In genomic region chr12:79902761-79903160, GRCm38 (mm10) we compare ENCODE assay signal across 9 mouse cellular contexts.
DNase-seq lines count a peak whose midpoint lies in the region; ATAC-seq and TF ChIP-seq lines count a peak whose summit lies in the region.
"Had no signal": no experiment of that assay in that cellular context is flagged by ENCODE, and none has a peak within 500 bp of the region (broad histone marks: within the 10 kb centered on the region; RNA-seq: fewer than 3 reads in every experiment).

No protein-coding gene starts in this region.

- H3K27me3 ChIP-seq in heart, embryonic 11.5 days (ENCODE audit: control insufficient read depth, insufficient read depth, low read length), result no peaks in the 10 kb centered on the region
- H3K27me3 ChIP-seq in lung, embryonic 16.5 days (ENCODE audit: control insufficient read depth, insufficient read depth, low read depth, low read length), result no peaks in the 10 kb centered on the region
- no peaks in the 10 kb centered on the region for H3K27me3 ChIP-seq in hindbrain, postnatal 0 days (ENCODE audit: insufficient read depth, low read length)
- H3K27me3 ChIP-seq in neural tube, embryonic 15.5 days (replicated peaks), result no peaks in the 10 kb centered on the region
- no peaks in the 10 kb centered on the region for H3K27me3 ChIP-seq in thymus, adult 2 months (ENCODE audit: control insufficient read depth, insufficient read depth, low read length)

- peaks cover 61% of the 10 kb centered on the region for H3K4me1 ChIP-seq in heart, embryonic 11.5 days (ENCODE audit: control insufficient read depth, insufficient read depth, low read length)
- peaks cover 57% of the 10 kb centered on the region for H3K4me1 ChIP-seq in lung, embryonic 16.5 days (replicated peaks; ENCODE audit: control insufficient read depth, insufficient read depth, low read length)
- H3K4me1 ChIP-seq in hindbrain, postnatal 0 days (ENCODE audit: insufficient read depth, low read length), result no peaks in the 10 kb centered on the region; the same call in 1 of the 2 replicates
- peaks cover 26% of the 10 kb centered on the region for H3K4me1 ChIP-seq in neural tube, embryonic 15.5 days
- H3K4me1 ChIP-seq in thymus, adult 2 months (replicated peaks; ENCODE audit: control insufficient read depth, insufficient read depth, low read length), result peaks cover 9% of the 10 kb centered on the region

- 70% methylated on average over 7 of the region's 7 CpGs for WGBS in heart, embryonic 11.5 days (ENCODE audit: insufficient replicate concordance)
- 52% methylated on average over 7 of the region's 7 CpGs for WGBS in lung, embryonic 16.5 days
- WGBS in hindbrain, postnatal 0 days, result 76% methylated on average over 7 of the region's 7 CpGs
- 68% methylated on average over 7 of the region's 7 CpGs for WGBS in neural tube, embryonic 15.5 days
- 69% methylated on average over 7 of the region's 7 CpGs for WGBS in thymus, adult 2 months

- no peak for DNase-seq in heart, adult 18-20 months
- DNase-seq in lung, postnatal 36 days, result no peak
- no peak for DNase-seq in hindbrain, postnatal 0 days (ENCODE audit: low spot score)
- DNase-seq in adrenal gland, postnatal 14 days, result no peak
- DNase-seq in thymus, adult 2 months, result no peak
- DNase-seq: thymus, postnatal 36 days had no signal

- H3K4me3 ChIP-seq in heart, embryonic 11.5 days (ENCODE audit: low read depth, low read length), result no peak overlapping the region
- no peak overlapping the region for H3K4me3 ChIP-seq in lung, embryonic 16.5 days (ENCODE audit: low read length)
- no peak overlapping the region for H3K4me3 ChIP-seq in hindbrain, postnatal 0 days (ENCODE audit: low read length)
- no peak overlapping the region for H3K4me3 ChIP-seq in neural tube, embryonic 15.5 days (replicated peaks)
- no peak overlapping the region for H3K4me3 ChIP-seq in thymus, adult 2 months (ENCODE audit: control insufficient read depth, insufficient read depth, low read length)

- no peak for TF ChIP-seq POLR2A in thymus, adult 2 months (IDR thresholded peaks at IDR 0.05; ENCODE audit: control insufficient read depth, extremely low read depth, insufficient read depth, low read length, poor library complexity)

- peak overlapping the region; percentile 75 for H3K27ac ChIP-seq in heart, embryonic 11.5 days (ENCODE audit: low read depth, low read length)
- H3K27ac ChIP-seq in lung, embryonic 16.5 days (ENCODE audit: low read length), result peak overlapping the region; percentile 42
- H3K27ac ChIP-seq in hindbrain, postnatal 0 days, result peak overlapping the region; percentile 27; the same call in 1 of the 2 replicates
- peak overlapping the region; percentile 2; the same call in 1 of the 2 replicates for H3K27ac ChIP-seq in neural tube, embryonic 15.5 days (replicated peaks)
- H3K27ac ChIP-seq in thymus, adult 2 months (ENCODE audit: control insufficient read depth, insufficient read depth, low read length), result no peak overlapping the region

- TF ChIP-seq CTCF in hindbrain, postnatal 0 days (IDR thresholded peaks at IDR 0.05; ENCODE audit: low read depth), result no peak
- TF ChIP-seq CTCF in thymus, adult 2 months (IDR thresholded peaks at IDR 0.05; ENCODE audit: borderline replicate concordance, control insufficient read depth, extremely low read depth, insufficient read depth, low read length, poor library complexity), result no peak

- no peak overlapping the region for H3K9ac ChIP-seq in heart, embryonic 11.5 days (ENCODE audit: low read depth, low read length)
- H3K9ac ChIP-seq in lung, embryonic 16.5 days (ENCODE audit: low read length), result no peak overlapping the region; the same call in 1 of the 2 replicates
- no peak overlapping the region for H3K9ac ChIP-seq in hindbrain, postnatal 0 days (replicated peaks; ENCODE audit: low read length)
- no peak overlapping the region for H3K9ac ChIP-seq in neural tube, embryonic 15.5 days (replicated peaks)

- H3K9me3 ChIP-seq in heart, embryonic 11.5 days (replicated peaks; ENCODE audit: control insufficient read depth, low read length), result no peaks in the 10 kb centered on the region
- H3K9me3 ChIP-seq in lung, embryonic 16.5 days (ENCODE audit: control insufficient read depth, low read length), result peaks cover 4% of the 10 kb centered on the region; the same call in 1 of the 2 replicates
- H3K9me3 ChIP-seq in hindbrain, postnatal 0 days (ENCODE audit: low read length), result 0 out of 2 replicates have a peak, but pooled peaks cover 6% of the 10 kb centered on the region
- H3K9me3 ChIP-seq in neural tube, embryonic 15.5 days (replicated peaks), result no peaks in the 10 kb centered on the region

- ATAC-seq in heart, embryonic 11.5 days (replicated peaks; ENCODE audit: insufficient number of reproducible peaks, low FRiP score, low TSS enrichment), result no peak
- ATAC-seq in lung, embryonic 16.5 days (ENCODE audit: low read depth), result no peak
- ATAC-seq in hindbrain, postnatal 0 days, result no peak
- ATAC-seq in neural tube, embryonic 15.5 days (ENCODE audit: low FRiP score), result no peak

- no peak overlapping the region for H3K4me2 ChIP-seq in heart, embryonic 11.5 days
- H3K4me2 ChIP-seq in lung, embryonic 16.5 days (ENCODE audit: low read depth, low read length), result no peak overlapping the region
- H3K4me2 ChIP-seq in hindbrain, postnatal 0 days (ENCODE audit: low read depth, low read length), result no peak overlapping the region
- no peak overlapping the region for H3K4me2 ChIP-seq in neural tube, embryonic 15.5 days

- no peaks in the 10 kb centered on the region for H3K36me3 ChIP-seq in heart, embryonic 11.5 days (ENCODE audit: control insufficient read depth, insufficient read depth, low read length)
- no peaks in the 10 kb centered on the region for H3K36me3 ChIP-seq in lung, embryonic 16.5 days (ENCODE audit: control insufficient read depth, insufficient read depth, low read length)
- no peaks in the 10 kb centered on the region for H3K36me3 ChIP-seq in hindbrain, postnatal 0 days (ENCODE audit: insufficient read depth, low read length)
- no peaks in the 10 kb centered on the region for H3K36me3 ChIP-seq in neural tube, embryonic 15.5 days
- no peaks in the 10 kb centered on the region for H3K36me3 ChIP-seq in thymus, adult 2 months (ENCODE audit: control insufficient read depth, insufficient read depth, low read length)
